Mouse (Mus musculus) stomach, postnatal 0 days (tissue): Measurements from ENCODE around the gene Clec4a3.

Experiments used
- CTCF ChIP-seq: IDR thresholded peaks from 2 replicates; pipeline ENCODE4 v1.5.1; 2016; ENCODE audit warnings: antibody characterized with exemption, low read depth, mild to moderate bottlenecking, moderate library complexity
- EP300 ChIP-seq: optimal IDR thresholded peaks from 2 replicates; pipeline ENCODE3; 2016; ENCODE audit warnings: antibody characterized with exemption

DNA sequence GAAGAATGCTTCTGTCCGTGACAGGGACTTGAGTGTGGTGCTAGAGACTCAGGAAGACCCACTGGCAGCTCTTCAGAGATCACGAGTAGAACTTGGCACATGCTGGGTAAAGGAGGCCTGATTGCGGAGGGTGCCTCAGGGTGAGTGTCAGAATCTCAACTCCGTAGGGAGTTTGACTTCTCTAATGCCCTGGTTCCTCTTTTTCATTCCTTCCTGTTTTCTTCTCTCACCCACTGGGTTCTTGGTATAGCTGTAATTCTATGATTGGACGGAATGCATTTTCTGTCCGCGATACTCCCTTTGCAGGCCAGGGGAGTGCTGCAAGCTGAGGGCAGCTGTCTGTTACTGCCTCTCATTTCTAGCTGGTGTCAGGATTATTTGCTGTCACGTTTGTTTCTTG lies at the start of gene Clec4a3:
- TF ChIP-seq EP300 (no peak), CTCF (no peak)
